Mouse (Mus musculus): ENCODE data around the gene Zfp708. TPM values are rescaled to one million over a fixed set of nuclear protein-coding genes. Genes with fewer than 3 reads are reported as not detected.

Zfp708 gene
- 1 to 10 TPM in 1 of 2 experiments, under 1 TPM in 1; 0.77 to 2.4 TPM for total RNA-seq (2023)

GRCm38 (mm10) chr13:67097876-67098275 lies at the start of gene Zfp708:
Gene Zfp708, minus strand, starts transcription at chr13:67097976.

GRCm38 (mm10) chr13:67121360-67121759 lies 23.6 kb upstream of the Zfp708 start, which contains the start of gene Zfp759:
Gene Zfp759, plus strand, starts transcription at chr13:67121660.

DNA sequence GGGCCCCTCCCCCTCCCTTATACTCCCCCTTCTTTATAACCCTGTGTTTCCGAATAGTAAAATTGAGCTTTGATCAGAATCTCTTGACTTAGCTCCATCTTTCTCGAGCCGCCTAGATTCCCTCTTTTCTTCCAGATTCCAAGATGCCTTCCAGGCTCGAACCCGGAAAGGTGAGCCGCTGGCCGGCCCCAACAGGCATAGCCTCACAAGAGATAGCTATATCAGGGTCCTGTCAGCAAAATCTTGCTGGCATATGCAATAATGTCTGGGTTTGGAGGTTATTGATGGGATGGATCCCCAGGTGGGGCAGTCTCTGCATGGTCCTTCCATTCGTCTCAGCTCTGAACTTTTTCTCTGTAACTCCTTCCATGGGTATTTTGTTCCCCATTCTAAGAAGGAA lies 18.4 kb upstream of the Zfp708 start, which contains the start of gene Rslcan18:
Rslcan18 (minus strand) TSS at position 101 of the 400 bp plus-strand sequence.

DNA sequence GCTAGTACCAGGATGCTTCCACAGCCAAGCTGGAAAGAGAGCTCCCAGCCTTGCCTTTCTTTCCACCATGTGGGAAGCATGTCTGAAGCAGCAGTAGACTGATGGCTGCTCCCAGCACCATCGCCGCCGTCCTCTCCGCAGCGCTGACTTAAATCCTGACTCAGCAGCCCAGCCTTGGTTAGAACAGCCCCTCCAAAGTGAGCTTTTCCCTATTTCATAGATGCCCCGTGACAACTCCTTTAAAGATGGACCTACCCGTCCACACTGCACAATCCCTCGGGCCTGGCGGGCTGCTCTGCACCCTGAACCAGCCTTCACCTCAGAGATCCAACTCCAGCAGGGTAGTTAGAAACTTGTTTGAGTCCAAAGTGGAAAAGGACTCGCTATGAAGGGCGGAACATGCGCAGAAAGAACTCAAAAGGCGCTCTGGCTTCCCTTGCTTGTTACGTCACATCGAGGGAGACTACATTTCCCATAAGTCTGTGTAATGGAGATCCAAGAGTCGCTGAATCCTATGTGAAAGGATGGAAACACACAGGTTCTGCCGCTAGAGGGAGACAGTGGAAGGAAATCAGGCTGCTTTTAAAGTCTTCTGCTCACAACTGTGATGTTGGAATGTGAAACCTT lies 10.5 kb upstream of the Zfp708 start, which contains the start of gene Gm28557:
Gm28557 (minus strand) TSS at position 411 of the 627 bp plus-strand sequence.

GRCm38 (mm10) chr13:67060786-67061358 lies 36.9 kb downstream of the Zfp708 start, which contains the start of gene Zfp712:
Gene Zfp712, minus strand, starts transcription at chr13:67061170.

Other genes with a start within 250 kb of the Zfp708 start
- 1 to 10 TPM; 1.3 to 2.0 TPM for gene Gm10767, start 193.1 kb downstream of the Zfp708 start, total RNA-seq (2023)
- 1 to 10 TPM; 4.6 to 5.8 TPM for gene Zfp712, start 36.8 kb downstream of the Zfp708 start, total RNA-seq (2023)
- 1 to 10 TPM; 3.9 to 5.8 TPM for gene Gm28557, start 10.6 kb upstream of the Zfp708 start, total RNA-seq (2023)
- under 1 TPM in 1 of 2 experiments, not detected in 1; 0.41 TPM for gene Rslcan18, start 18.3 kb upstream of the Zfp708 start, total RNA-seq (2023)
- gene Zfp759, start 23.7 kb upstream of the Zfp708 start, total RNA-seq (2023) = 1 to 10 TPM; 4.3 to 5.7 TPM
- gene Rsl1, start 75.2 kb upstream of the Zfp708 start, total RNA-seq (2023) = 1 to 10 TPM; 7.0 to 9.9 TPM
- 1 to 10 TPM; 2.3 TPM for gene Zfp455, start 96.5 kb upstream of the Zfp708 start, total RNA-seq (2023)
- 1 to 10 TPM; 2.8 to 5.4 TPM for gene Zfp458, start 180.5 kb upstream of the Zfp708 start, total RNA-seq (2023)
- 1 to 10 TPM; 2.9 to 5.3 TPM for gene Zfp457, start 208.5 kb upstream of the Zfp708 start, total RNA-seq (2023)
- 10 to 100 TPM; 16.4 to 18.8 TPM for gene Zfp595, start 234.6 kb upstream of the Zfp708 start, total RNA-seq (2023)

All from T-cell, adult 66 days (primary cell).